Mouse (Mus musculus) layer of hippocampus, adult 18-20 months (tissue): ENCODE results near the gene Med13. TPM values are rescaled to one million over a fixed set of nuclear protein-coding genes. Genes with fewer than 3 reads are reported as not detected.
A peak's percentile ranks its signal among the peaks of the same experiment; 100 is the strongest.
"Not testable (repeated sequence)": the region's sequence is repeated elsewhere in the genome, so short reads cannot be mapped to it uniquely, and the experiment has no call there.

Experiments
- DNase-seq, 2 experiments: peaks; one replicate each; pipeline ENCODE4 v3.0.0; 2022; ENCODE audit warnings: low spot score in 2 of 2
- total RNA-seq, 2 experiments: library from RNA; stranded (reverse); gene quantifications; 2 replicates each; pipeline ENCODE4 v1.2.3; 2021

The Med13 gene
- total RNA-seq, 2 experiments from 2014 or later: 52.3 to 52.4 TPM

GRCm38 (mm10) chr11:86314992-86315391 is 42.4 kb downstream of the Med13 start:
- not testable (repeated sequence) for DNase-seq

GRCm38 (mm10) chr11:86310280-86310679 is 47.1 kb downstream of the Med13 start:
- DNase-seq: no peak

- DNase-seq: not testable (repeated sequence)
Measured at GRCm38 (mm10) chr11:86292201-86292600, 65.2 kb downstream of the Med13 start.

- no peak for DNase-seq
Measured at GRCm38 (mm10) chr11:86291714-86292113, 65.7 kb downstream of the Med13 start.

- DNase-seq: no peak
Measured at GRCm38 (mm10) chr11:86285729-86286128, 71.7 kb downstream of the Med13 start.

GRCm38 (mm10) chr11:86278442-86279102 is 78.8 kb downstream of the Med13 start:
- no peak for DNase-seq

GRCm38 (mm10) chr11:86257460-86258076 is 99.8 kb downstream of the Med13 start, which contains the start of gene Ints2:
Ints2 (minus strand) TSS chr11:86257575.
- peak; percentile 92 to 97 for DNase-seq

- DNase-seq: peak in 1 of 2 experiments; percentile 12
Measured at GRCm38 (mm10) chr11:86257054-86257453, 100.3 kb downstream of the Med13 start.

GRCm38 (mm10) chr11:86253342-86253741 is 104.1 kb downstream of the Med13 start:
- no peak for DNase-seq

GRCm38 (mm10) chr11:86232446-86232845 is 125.0 kb downstream of the Med13 start:
- no peak for DNase-seq

- no peak for DNase-seq
Measured at GRCm38 (mm10) chr11:86231781-86232350, 125.5 kb downstream of the Med13 start.

GRCm38 (mm10) chr11:86226646-86227180 is 130.7 kb downstream of the Med13 start:
- no peak for DNase-seq

GRCm38 (mm10) chr11:86225761-86226160 is 131.6 kb downstream of the Med13 start:
- DNase-seq: no peak

Other genes starting within 250 kb of the Med13 start
- under 1 TPM in 1 of 2 experiments, not detected in 1; 0.10 TPM for gene Brip1, start 156.4 kb downstream of the Med13 start, total RNA-seq
- gene Ints2, start 100.0 kb downstream of the Med13 start, total RNA-seq: 10 to 100 TPM; 20.0 to 22.0 TPM
- gene Rnft1, start 127.1 kb upstream of the Med13 start, total RNA-seq: 10 to 100 TPM; 29.2 to 29.3 TPM
- 10 to 100 TPM; 33.1 to 37.3 TPM for gene Rps6kb1, start 187.2 kb upstream of the Med13 start, total RNA-seq
- 1 to 10 TPM; 5.2 to 6.0 TPM for gene Tubd1, start 187.4 kb upstream of the Med13 start, total RNA-seq